ENCODE assay signal across 11 mouse cellular contexts in genomic region chr9:62205264-62205663, GRCm38 (mm10).
A peak's percentile ranks its signal among the peaks of the same experiment; 100 is the strongest.
DNase-seq lines count a peak whose midpoint lies in the region; ATAC-seq and TF ChIP-seq lines count a peak whose summit lies in the region.
"Had no signal": no experiment of that assay in that cellular context is flagged by ENCODE, and none has a peak within 500 bp of the region (broad histone marks: within the 10 kb centered on the region; RNA-seq: fewer than 3 reads in every experiment).

No protein-coding gene starts in this region.

- H3K4me2 ChIP-seq in heart, embryonic 12.5 days = no peak overlapping the region
- H3K4me2 ChIP-seq in liver, embryonic 16.5 days (ENCODE audit: low read depth, low read length) = no peak overlapping the region
- H3K4me2 ChIP-seq in heart, postnatal 0 days (ENCODE audit: low read depth, low read length) = no peak overlapping the region
- no peak overlapping the region for H3K4me2 ChIP-seq in stomach, embryonic 14.5 days (replicated peaks; ENCODE audit: low read depth, low read length)
- H3K4me2 ChIP-seq: hindbrain, embryonic 15.5 days; neural tube, embryonic 15.5 days had no signal

- H3K4me3 ChIP-seq in heart, embryonic 12.5 days = no peak overlapping the region
- H3K4me3 ChIP-seq in liver, embryonic 16.5 days (ENCODE audit: low read depth, low read length) = no peak overlapping the region
- H3K4me3 ChIP-seq in heart, postnatal 0 days (ENCODE audit: low read depth, low read length) = no peak overlapping the region
- no peak overlapping the region for H3K4me3 ChIP-seq in stomach, embryonic 14.5 days (ENCODE audit: low read depth, low read length)
- H3K4me3 ChIP-seq: hindbrain, embryonic 15.5 days; neural tube, embryonic 15.5 days had no signal

- no peak overlapping the region for H3K9ac ChIP-seq in heart, embryonic 12.5 days
- H3K9ac ChIP-seq in liver, embryonic 16.5 days (ENCODE audit: low read depth, low read length) = no peak overlapping the region
- no peak overlapping the region for H3K9ac ChIP-seq in heart, postnatal 0 days (replicated peaks; ENCODE audit: low read depth, low read length)
- no peak overlapping the region for H3K9ac ChIP-seq in stomach, embryonic 14.5 days (replicated peaks; ENCODE audit: low read depth, low read length)
- H3K9ac ChIP-seq: hindbrain, embryonic 15.5 days; neural tube, embryonic 15.5 days had no signal

- peak; percentile 38 to 80 for DNase-seq in heart, adult 18-20 months
- DNase-seq in liver = no peak
- DNase-seq in heart, postnatal 0 days (ENCODE audit: low spot score) = peak; percentile 32
- no peak for DNase-seq in right cerebral cortex, postnatal 25 days
- DNase-seq: adrenal gland, adult 2 months had no signal

- H3K36me3 ChIP-seq in heart, embryonic 12.5 days = no peaks in the 10 kb centered on the region
- no peaks in the 10 kb centered on the region for H3K36me3 ChIP-seq in liver, embryonic 16.5 days (ENCODE audit: control insufficient read depth, insufficient read depth)
- no peaks in the 10 kb centered on the region for H3K36me3 ChIP-seq in heart, postnatal 0 days (replicated peaks; ENCODE audit: control insufficient read depth, insufficient read depth, low read length)
- H3K36me3 ChIP-seq in stomach, embryonic 14.5 days (ENCODE audit: control insufficient read depth, insufficient read depth, low read length) = no peaks in the 10 kb centered on the region
- H3K36me3 ChIP-seq: hindbrain, embryonic 15.5 days; neural tube, embryonic 15.5 days had no signal

- no peak for TF ChIP-seq CTCF in heart, postnatal 0 days (IDR thresholded peaks at IDR 0.05; ENCODE audit: low read depth)

- no peaks in the 10 kb centered on the region for H3K4me1 ChIP-seq in heart, embryonic 12.5 days (replicated peaks)
- no peaks in the 10 kb centered on the region for H3K4me1 ChIP-seq in liver, embryonic 16.5 days (ENCODE audit: control insufficient read depth, low read depth, low read length)
- H3K4me1 ChIP-seq in heart, postnatal 0 days (ENCODE audit: control insufficient read depth, insufficient read depth) = no peaks in the 10 kb centered on the region
- no peaks in the 10 kb centered on the region for H3K4me1 ChIP-seq in stomach, embryonic 14.5 days (ENCODE audit: control insufficient read depth, insufficient read depth, low read length)
- H3K4me1 ChIP-seq: hindbrain, embryonic 15.5 days; neural tube, embryonic 15.5 days had no signal

- 0 out of 2 replicates have a peak, but pooled peaks have one; percentile 31 for TF ChIP-seq EP300 in heart, postnatal 0 days (IDR thresholded peaks at IDR 0.05; ENCODE audit: low read depth)

- H3K27me3 ChIP-seq in heart, embryonic 12.5 days (replicated peaks) = no peaks in the 10 kb centered on the region
- no peaks in the 10 kb centered on the region for H3K27me3 ChIP-seq in liver, embryonic 16.5 days (ENCODE audit: control insufficient read depth, insufficient read depth, low read depth, low read length)
- no peaks in the 10 kb centered on the region for H3K27me3 ChIP-seq in heart, postnatal 0 days (ENCODE audit: control insufficient read depth, insufficient read depth, low read length)
- no peaks in the 10 kb centered on the region for H3K27me3 ChIP-seq in stomach, embryonic 14.5 days (ENCODE audit: control insufficient read depth, insufficient read depth, low read length)
- H3K27me3 ChIP-seq: hindbrain, embryonic 15.5 days; neural tube, embryonic 15.5 days had no signal

- H3K27ac ChIP-seq in heart, embryonic 12.5 days (ENCODE audit: poor library complexity, severe bottlenecking) = no peak overlapping the region
- H3K27ac ChIP-seq in liver, embryonic 16.5 days (ENCODE audit: low read length) = no peak overlapping the region
- H3K27ac ChIP-seq in heart, postnatal 0 days (ENCODE audit: low read depth) = peak overlapping the region; percentile 52; the same call in 1 of the 2 replicates
- peak overlapping the region; percentile 44; the same call in 1 of the 2 replicates for H3K27ac ChIP-seq in stomach, embryonic 14.5 days (ENCODE audit: low read length)
- H3K27ac ChIP-seq: hindbrain, embryonic 15.5 days; neural tube, embryonic 15.5 days had no signal

- no peak for ATAC-seq in heart, embryonic 12.5 days (ENCODE audit: insufficient number of reproducible peaks, low FRiP score)
- peak; percentile 21; the same call in 1 of the 2 replicates for ATAC-seq in liver, embryonic 16.5 days (ENCODE audit: low read depth)
- peak; percentile 49; the same call in 1 of the 2 replicates for ATAC-seq in heart, postnatal 0 days (ENCODE audit: insufficient read depth, low read depth)
- no peak for ATAC-seq in stomach, embryonic 14.5 days (ENCODE audit: insufficient number of reproducible peaks, insufficient read depth, low FRiP score, low read depth)
- no peak for ATAC-seq in granulocyte monocyte progenitor cell, adult 5-6 weeks (replicated peaks; ENCODE audit: poor library complexity, severe bottlenecking)

- WGBS in heart, embryonic 12.5 days = 53% methylated on average over 4 of the region's 4 CpGs
- 45% methylated on average over 4 of the region's 4 CpGs for WGBS in liver, embryonic 16.5 days (ENCODE audit: insufficient replicate concordance)
- 56% methylated on average over 4 of the region's 4 CpGs for WGBS in heart, postnatal 0 days
- WGBS in stomach, embryonic 14.5 days = 53% methylated on average over 4 of the region's 4 CpGs

- H3K9me3 ChIP-seq in heart, embryonic 12.5 days (replicated peaks) = no peaks in the 10 kb centered on the region
- H3K9me3 ChIP-seq in liver, embryonic 16.5 days (replicated peaks; ENCODE audit: control insufficient read depth, low read length) = no peaks in the 10 kb centered on the region
- no peaks in the 10 kb centered on the region for H3K9me3 ChIP-seq in heart, postnatal 0 days (replicated peaks; ENCODE audit: control insufficient read depth, low read length)
- H3K9me3 ChIP-seq in stomach, embryonic 14.5 days (ENCODE audit: control insufficient read depth, low read depth, low read length) = no peaks in the 10 kb centered on the region
- H3K9me3 ChIP-seq: hindbrain, embryonic 15.5 days; neural tube, embryonic 15.5 days had no signal

Comparison
In these comparisons a context has a peak if more than half of its experiments do, and no peak if none do; other contexts are left out.
1. ATAC-seq: peak in liver, embryonic 16.5 days (single experiment) and heart, postnatal 0 days (single experiment); none in heart, embryonic 12.5 days (single experiment), stomach, embryonic 14.5 days (single experiment) and granulocyte monocyte progenitor cell, adult 5-6 weeks (single experiment).
2. H3K27ac ChIP-seq: peak in heart, postnatal 0 days (single experiment) and stomach, embryonic 14.5 days (single experiment); none in heart, embryonic 12.5 days (single experiment) and liver, embryonic 16.5 days (single experiment).
3. DNase-seq: peak in heart, adult 18-20 months (2 of 2) and heart, postnatal 0 days (single experiment); none in liver (single experiment) and right cerebral cortex, postnatal 25 days (single experiment).